Mouse (Mus musculus): ENCODE data around the gene Cldn17. TPM values are rescaled to one million over a fixed set of nuclear protein-coding genes. Genes with fewer than 3 reads are reported as not detected.
A peak's percentile ranks its signal among the peaks of the same experiment; 100 is the strongest.

The Cldn17 gene
- polyA plus RNA-seq (2011; ENCODE audit: insufficient read depth, insufficient read length, low read depth, missing spikeins), result not detected in 2 replicates

DNA sequence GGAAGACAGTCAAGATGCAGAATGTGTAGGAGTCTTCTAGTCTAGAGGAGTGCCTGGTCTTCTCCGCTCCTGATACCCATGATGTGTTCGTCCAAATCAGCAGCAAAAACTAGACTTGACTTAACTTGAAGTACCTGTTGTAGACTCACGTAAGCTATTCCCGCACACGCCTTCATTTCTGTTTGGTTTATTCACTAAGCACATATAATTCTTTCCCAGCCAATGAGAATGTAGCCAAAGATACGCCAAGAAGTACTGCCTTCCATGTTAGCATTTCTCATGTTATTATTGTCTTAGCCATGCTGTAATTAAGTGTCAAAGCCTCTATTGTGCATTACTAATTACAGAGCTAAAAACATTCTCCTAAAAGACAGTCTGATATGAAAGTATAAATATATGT lies at the start of gene Cldn17:
Cldn17 (minus strand) TSS at position 101 of the 400 bp plus-strand sequence.
- H3K9ac ChIP-seq (ENCODE audit: low read depth, poor library complexity, severe bottlenecking), result no peak within 1 kb of the TSS
- H3K9me3 ChIP-seq (replicated peaks; ENCODE audit: control insufficient read depth, insufficient read depth, low read length, poor library complexity, severe bottlenecking), result no peaks in the 10 kb centered on the region
- TF ChIP-seq POLR2A (IDR thresholded peaks at IDR 0.05; ENCODE audit: insufficient read depth, low read length), result no peak
- no peak for TF ChIP-seq CTCF (IDR thresholded peaks at IDR 0.05; ENCODE audit: low read depth, low read length)
- no peak for TF ChIP-seq EP300 (IDR thresholded peaks at IDR 0.05; ENCODE audit: insufficient read depth, low read depth, low read length)

GRCm38 (mm10) chr16:88542488-88542887 lies 35.7 kb upstream of the Cldn17 start:
- TF ChIP-seq EP300 (IDR thresholded peaks at IDR 0.05; ENCODE audit: insufficient read depth, low read depth, low read length), result no peak
- no peak for TF ChIP-seq POLR2A (IDR thresholded peaks at IDR 0.05; ENCODE audit: insufficient read depth, low read length)
- TF ChIP-seq CTCF (IDR thresholded peaks at IDR 0.05; ENCODE audit: low read depth, low read length), result peak; percentile 14
- no peaks in the 10 kb centered on the region for H3K27me3 ChIP-seq (ENCODE audit: control insufficient read depth, insufficient read depth, low read length, poor library complexity, severe bottlenecking)
- H3K9me3 ChIP-seq (replicated peaks; ENCODE audit: control insufficient read depth, insufficient read depth, low read length, poor library complexity, severe bottlenecking), result no peaks in the 10 kb centered on the region
- no peak overlapping the region for H3K9ac ChIP-seq (ENCODE audit: low read depth, poor library complexity, severe bottlenecking)
- H3K36me3 ChIP-seq (ENCODE audit: control insufficient read depth, insufficient read depth, low read length, poor library complexity, severe bottlenecking), result no peaks in the 10 kb centered on the region
- H3K27ac ChIP-seq (ENCODE audit: insufficient read depth, low read length), result no peak overlapping the region
- no peak overlapping the region for H3K4me3 ChIP-seq (ENCODE audit: low read depth, low read length)
- H3K4me1 ChIP-seq (ENCODE audit: control insufficient read depth, insufficient read depth, low read length), result no peaks in the 10 kb centered on the region

More for the DNA sequence above, at the start of gene Cldn17:
- Histone ChIP-seq H3K4me3 (ENCODE audit: low read depth, low read length) (no peak within 1 kb of the TSS), H3K4me1 (ENCODE audit: control insufficient read depth, insufficient read depth, low read length) (no peaks in the 10 kb centered on the region), H3K27me3 (ENCODE audit: control insufficient read depth, insufficient read depth, low read length, poor library complexity, severe bottlenecking) (no peaks in the 10 kb centered on the region), H3K27ac (ENCODE audit: insufficient read depth, low read length) (no peak within 1 kb of the TSS), H3K36me3 (ENCODE audit: control insufficient read depth, insufficient read depth, low read length, poor library complexity, severe bottlenecking) (no peaks in the 10 kb centered on the region)

- H3K4me1 ChIP-seq (ENCODE audit: control insufficient read depth, insufficient read depth, low read length), result no peaks in the 10 kb centered on the region
These were observed 33.2 kb upstream of the Cldn17 start for GRCm38 (mm10) chr16:88539841-88540487.

GRCm38 (mm10) chr16:88511348-88511747 lies 4.6 kb upstream of the Cldn17 start:
- no peaks in the 10 kb centered on the region for H3K27me3 ChIP-seq (ENCODE audit: control insufficient read depth, insufficient read depth, low read length, poor library complexity, severe bottlenecking)
- no peak overlapping the region for H3K27ac ChIP-seq (ENCODE audit: insufficient read depth, low read length)
- no peak for TF ChIP-seq EP300 (IDR thresholded peaks at IDR 0.05; ENCODE audit: insufficient read depth, low read depth, low read length)
- TF ChIP-seq POLR2A (IDR thresholded peaks at IDR 0.05; ENCODE audit: insufficient read depth, low read length), result no peak
- no peak for TF ChIP-seq CTCF (IDR thresholded peaks at IDR 0.05; ENCODE audit: low read depth, low read length)
- no peaks in the 10 kb centered on the region for H3K9me3 ChIP-seq (replicated peaks; ENCODE audit: control insufficient read depth, insufficient read depth, low read length, poor library complexity, severe bottlenecking)
- no peaks in the 10 kb centered on the region for H3K36me3 ChIP-seq (ENCODE audit: control insufficient read depth, insufficient read depth, low read length, poor library complexity, severe bottlenecking)
- H3K9ac ChIP-seq (ENCODE audit: low read depth, poor library complexity, severe bottlenecking), result no peak overlapping the region
- H3K4me1 ChIP-seq (ENCODE audit: control insufficient read depth, insufficient read depth, low read length), result no peaks in the 10 kb centered on the region
- no peak overlapping the region for H3K4me3 ChIP-seq (ENCODE audit: low read depth, low read length)

More at GRCm38 (mm10) chr16:88539841-88540487, 33.2 kb upstream of the Cldn17 start:
- no peak overlapping the region for H3K9ac ChIP-seq (ENCODE audit: low read depth, poor library complexity, severe bottlenecking)
- no peak overlapping the region for H3K27ac ChIP-seq (ENCODE audit: insufficient read depth, low read length)
- no peaks in the 10 kb centered on the region for H3K36me3 ChIP-seq (ENCODE audit: control insufficient read depth, insufficient read depth, low read length, poor library complexity, severe bottlenecking)
- no peaks in the 10 kb centered on the region for H3K27me3 ChIP-seq (ENCODE audit: control insufficient read depth, insufficient read depth, low read length, poor library complexity, severe bottlenecking)
- H3K9me3 ChIP-seq (replicated peaks; ENCODE audit: control insufficient read depth, insufficient read depth, low read length, poor library complexity, severe bottlenecking), result no peaks in the 10 kb centered on the region; the same call in 1 of the 2 replicates
- H3K4me3 ChIP-seq (ENCODE audit: low read depth, low read length), result no peak overlapping the region
- TF ChIP-seq EP300 (IDR thresholded peaks at IDR 0.05; ENCODE audit: insufficient read depth, low read depth, low read length) (no peak), POLR2A (IDR thresholded peaks at IDR 0.05; ENCODE audit: insufficient read depth, low read length) (no peak), CTCF (IDR thresholded peaks at IDR 0.05; ENCODE audit: low read depth, low read length) (no peak)

GRCm38 (mm10) chr16:88508150-88508549 lies 1.4 kb upstream of the Cldn17 start:
- no peaks in the 10 kb centered on the region for H3K4me1 ChIP-seq (ENCODE audit: control insufficient read depth, insufficient read depth, low read length)
- H3K4me3 ChIP-seq (ENCODE audit: low read depth, low read length), result no peak overlapping the region
- H3K9ac ChIP-seq (ENCODE audit: low read depth, poor library complexity, severe bottlenecking), result no peak overlapping the region
- no peaks in the 10 kb centered on the region for H3K9me3 ChIP-seq (replicated peaks; ENCODE audit: control insufficient read depth, insufficient read depth, low read length, poor library complexity, severe bottlenecking)
- no peak for TF ChIP-seq EP300 (IDR thresholded peaks at IDR 0.05; ENCODE audit: insufficient read depth, low read depth, low read length)
- no peak overlapping the region for H3K27ac ChIP-seq (ENCODE audit: insufficient read depth, low read length)
- no peaks in the 10 kb centered on the region for H3K36me3 ChIP-seq (ENCODE audit: control insufficient read depth, insufficient read depth, low read length, poor library complexity, severe bottlenecking)
- no peaks in the 10 kb centered on the region for H3K27me3 ChIP-seq (ENCODE audit: control insufficient read depth, insufficient read depth, low read length, poor library complexity, severe bottlenecking)

DNA sequence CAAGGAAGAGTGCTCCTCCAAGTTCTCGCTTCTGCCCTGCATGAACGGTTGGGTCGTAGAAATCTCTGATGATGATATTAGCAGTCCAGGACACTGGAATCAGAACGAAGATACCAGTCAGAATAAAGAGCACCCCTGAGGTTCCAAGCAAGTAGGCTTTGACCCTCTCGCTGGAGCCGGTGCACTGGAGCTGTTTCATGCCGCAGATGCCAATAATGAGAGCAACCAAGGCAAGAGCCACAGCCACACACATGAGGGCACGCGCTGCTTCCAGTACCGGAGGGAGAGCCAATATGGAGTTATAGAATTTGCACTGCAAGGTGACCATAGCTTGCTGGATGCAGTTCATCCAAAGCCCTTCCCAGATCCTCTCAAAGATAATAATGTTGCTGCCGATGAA lies 440 bp downstream of the Cldn17 start:
- Histone ChIP-seq H3K27ac (ENCODE audit: insufficient read depth, low read length) (no peak overlapping the region), H3K36me3 (ENCODE audit: control insufficient read depth, insufficient read depth, low read length, poor library complexity, severe bottlenecking) (no peaks in the 10 kb centered on the region), H3K9me3 (replicated peaks; ENCODE audit: control insufficient read depth, insufficient read depth, low read length, poor library complexity, severe bottlenecking) (no peaks in the 10 kb centered on the region), H3K27me3 (ENCODE audit: control insufficient read depth, insufficient read depth, low read length, poor library complexity, severe bottlenecking) (no peaks in the 10 kb centered on the region), H3K4me3 (ENCODE audit: low read depth, low read length) (no peak overlapping the region), H3K9ac (ENCODE audit: low read depth, poor library complexity, severe bottlenecking) (no peak overlapping the region), H3K4me1 (ENCODE audit: control insufficient read depth, insufficient read depth, low read length) (no peaks in the 10 kb centered on the region)
- no peak for TF ChIP-seq CTCF (IDR thresholded peaks at IDR 0.05; ENCODE audit: low read depth, low read length)
- no peak for TF ChIP-seq EP300 (IDR thresholded peaks at IDR 0.05; ENCODE audit: insufficient read depth, low read depth, low read length)
- no peak for TF ChIP-seq POLR2A (IDR thresholded peaks at IDR 0.05; ENCODE audit: insufficient read depth, low read length)
